Mouse (Mus musculus) hindbrain, embryonic 12.5 days (tissue): ENCODE measurements around the gene Inka1. TPM values are rescaled to one million over a fixed set of nuclear protein-coding genes. Genes with fewer than 3 reads are reported as not detected.
"Not testable (repeated sequence)": the region's sequence is repeated elsewhere in the genome, so short reads cannot be mapped to it uniquely, and the experiment has no call there.

Source experiments
- ATAC-seq: fragments of 200-750 bp; cut with Nextera tagmentation; 2 replicates; pipeline ENCODE4 v1.8.0; 2017; ENCODE audit warnings: moderate TSS enrichment; ENCODE audit not compliant: low FRiP score
- H3K27ac ChIP-seq: fragments of 300-500 bp; sonication (generic); 2 replicates; pipeline ENCODE4 v1.5.1; 2016; ENCODE audit warnings: mild to moderate bottlenecking
- H3K27me3 ChIP-seq: fragments of 300-500 bp; sonication (generic); 2 replicates; pipeline ENCODE4 v1.6.1; 2016; ENCODE audit warnings: mild to moderate bottlenecking
- H3K36me3 ChIP-seq: fragments of 300-500 bp; sonication (generic); 2 replicates; pipeline ENCODE4 v1.6.1; 2016; ENCODE audit warnings: mild to moderate bottlenecking
- H3K4me1 ChIP-seq: fragments of 300-500 bp; sonication (generic); 2 replicates; pipeline ENCODE4 v1.6.1; 2016
- H3K4me2 ChIP-seq: fragments of 300-500 bp; sonication (generic); replicated peaks from 2 replicates; pipeline ENCODE4 v1.6.1; 2016; ENCODE audit warnings: mild to moderate bottlenecking
- H3K4me3 ChIP-seq: fragments of 300-500 bp; sonication (generic); 2 replicates; pipeline ENCODE4 v1.5.1; 2016; ENCODE audit warnings: mild to moderate bottlenecking
- H3K9ac ChIP-seq: fragments of 300-500 bp; sonication (generic); 2 replicates; pipeline ENCODE4 v1.6.1; 2016; ENCODE audit warnings: mild to moderate bottlenecking, moderate library complexity
- H3K9me3 ChIP-seq: fragments of 300-500 bp; sonication (generic); replicated peaks from 2 replicates; pipeline ENCODE4 v1.6.1; 2016; ENCODE audit warnings: mild to moderate bottlenecking
- WGBS: fragments of 180-500 bp; shearing (Covaris S2); methylation state at CpG from one replicate; pipeline ENCODE4 v1.1.7; 2016; 5-methylcytosine and 5-hydroxymethylcytosine counted together
- polyA plus RNA-seq: library from polyadenylated mRNA; unstranded; fragments of >200 nt; fragmentation: Nextera tagmentation; extraction: Ambion mirVana; gene quantifications from 2 replicates; pipeline ENCODE4 v1.2.1, GENCODE M21; 2016

The Inka1 gene
- 51.0 and 52.6 TPM in 2 replicates for polyA plus RNA-seq

DNA sequence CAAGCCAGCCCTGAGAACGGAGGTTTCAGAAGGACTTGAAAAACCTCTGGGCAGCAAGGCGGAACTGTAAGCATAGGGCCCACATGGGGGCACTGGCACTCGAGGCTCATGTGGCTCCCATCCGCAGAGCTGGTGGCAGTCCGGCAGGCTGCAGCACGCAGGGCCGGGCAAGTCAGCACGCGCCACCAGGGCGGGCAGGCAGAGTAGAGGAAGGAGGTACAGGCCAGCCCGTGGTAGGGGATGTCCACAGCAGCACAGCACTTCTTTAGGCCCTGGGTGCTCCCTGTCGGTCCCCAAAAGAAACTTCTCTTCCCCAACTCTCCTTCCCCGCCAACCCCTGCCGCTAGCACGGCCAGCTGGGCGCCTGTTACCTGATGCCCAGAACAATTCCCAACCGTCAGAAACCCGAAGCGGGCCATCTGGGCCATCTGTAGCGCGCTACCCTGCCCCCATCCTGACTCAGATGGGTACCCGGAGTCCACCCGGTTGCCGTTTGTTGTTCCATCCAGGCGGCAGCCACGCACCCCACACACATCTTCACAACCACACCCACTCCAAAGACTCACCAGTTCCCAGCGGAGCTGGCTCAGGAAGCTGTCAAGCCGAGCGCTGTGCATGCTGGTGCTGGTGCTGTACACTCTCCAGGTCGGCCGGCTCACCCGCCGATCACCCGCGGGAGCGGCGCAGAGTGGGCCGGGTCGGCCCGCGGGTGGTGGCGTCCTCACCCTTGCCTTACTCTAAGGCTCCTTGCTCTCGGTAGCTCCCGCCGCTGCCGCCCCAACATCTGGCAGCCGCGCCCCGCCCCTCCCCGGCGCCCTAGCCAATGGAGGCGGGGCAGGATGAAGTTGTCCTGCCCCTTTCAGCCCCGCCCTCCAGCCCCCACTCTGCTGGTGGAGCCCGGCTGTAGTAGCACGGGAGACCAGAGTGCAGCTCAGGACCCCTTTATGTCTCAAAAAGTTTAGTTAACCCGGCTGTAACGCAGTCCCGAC lies at the start of gene Inka1:
TSS of gene Inka1 (minus strand) at position 749 of the 989 bp plus-strand sequence.
- H3K9me3 ChIP-seq, result no peaks in the 10 kb centered on the region
- peak within 1 kb of the TSS; percentile 82 for H3K27ac ChIP-seq
- WGBS, result under 1% methylated on average over 58 of the region's 58 CpGs
- H3K4me1 ChIP-seq, result peaks cover 41% of the 10 kb centered on the region
- H3K36me3 ChIP-seq, result no peaks in the 10 kb centered on the region
- H3K4me3 ChIP-seq, result peak within 1 kb of the TSS; percentile 62
- peak within 1 kb of the TSS; percentile 84 for H3K4me2 ChIP-seq
- peaks cover 24% of the 10 kb centered on the region for H3K27me3 ChIP-seq
- H3K9ac ChIP-seq, result peak within 1 kb of the TSS; percentile 68
- peak; percentile 77 for ATAC-seq

DNA sequence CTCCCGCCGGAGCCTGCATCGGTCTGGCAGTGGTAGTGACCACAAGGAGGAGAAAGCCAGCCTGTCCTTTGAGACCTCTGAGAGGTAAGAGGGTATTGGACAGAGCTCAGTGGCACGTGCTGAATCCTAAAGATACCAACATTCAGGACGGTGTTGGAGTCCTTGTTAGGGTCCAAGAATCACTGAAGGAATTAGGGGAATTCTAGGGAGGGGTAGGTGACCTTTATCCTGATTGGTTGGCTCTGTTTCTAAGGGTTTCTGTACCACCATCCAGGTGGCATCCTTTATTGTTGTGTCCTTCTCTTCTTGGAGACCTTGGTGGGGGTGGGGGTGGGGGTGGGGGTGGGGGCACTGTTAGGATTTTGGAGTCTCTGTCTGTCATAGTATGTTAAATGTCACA lies 46.4 kb upstream of the Inka1 start:
- Histone ChIP-seq H3K27ac (no peak overlapping the region), H3K27me3 (no peaks in the 10 kb centered on the region), H3K4me2 (no peak overlapping the region), H3K9me3 (no peaks in the 10 kb centered on the region), H3K36me3 (peaks cover 55% of the 10 kb centered on the region), H3K4me3 (no peak overlapping the region), H3K4me1 (no peaks in the 10 kb centered on the region), H3K9ac (no peak overlapping the region)
- WGBS, result 90% methylated on average over 5 of the region's 5 CpGs
- no peak for ATAC-seq

DNA sequence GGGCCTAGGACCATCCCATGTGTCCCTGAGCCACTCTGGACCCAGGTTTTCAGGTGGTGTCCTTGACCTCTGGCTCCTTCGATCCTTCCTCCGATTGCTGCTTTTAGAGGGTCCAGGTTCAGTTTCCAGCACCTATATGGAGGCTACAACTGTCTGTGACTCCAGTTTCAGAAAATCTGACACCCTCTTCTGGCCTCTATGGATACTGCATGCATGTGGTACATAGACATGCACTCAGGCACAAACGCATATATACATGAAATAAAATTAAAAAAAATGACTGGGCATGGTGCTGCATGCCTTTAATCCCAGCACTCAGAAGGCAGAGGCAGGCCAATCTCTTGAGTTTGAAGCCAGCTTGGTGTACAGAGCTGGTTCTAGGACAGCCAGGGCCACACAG lies 42.2 kb upstream of the Inka1 start:
- no peak overlapping the region for H3K27ac ChIP-seq
- no peak overlapping the region for H3K4me3 ChIP-seq
- H3K9me3 ChIP-seq, result no peaks in the 10 kb centered on the region
- H3K27me3 ChIP-seq, result no peaks in the 10 kb centered on the region
- H3K36me3 ChIP-seq, result peaks cover 60% of the 10 kb centered on the region
- no peak overlapping the region for H3K9ac ChIP-seq
- no peaks in the 10 kb centered on the region for H3K4me1 ChIP-seq
- no peak for ATAC-seq
- WGBS, result 96% methylated on average over 3 of the region's 3 CpGs
- no peak overlapping the region for H3K4me2 ChIP-seq

- Histone ChIP-seq H3K36me3 (peaks cover 48% of the 10 kb centered on the region), H3K9me3 (no peaks in the 10 kb centered on the region), H3K4me1 (no peaks in the 10 kb centered on the region), H3K4me2 (no peak overlapping the region), H3K9ac (no peak overlapping the region), H3K27me3 (no peaks in the 10 kb centered on the region), H3K27ac (no peak overlapping the region), H3K4me3 (no peak overlapping the region)
- 91% methylated on average over 3 of the region's 3 CpGs for WGBS
- ATAC-seq, result no peak
Observed at GRCm38 (mm10) chr9:108026584-108026983, 40.9 kb upstream of the Inka1 start.

DNA sequence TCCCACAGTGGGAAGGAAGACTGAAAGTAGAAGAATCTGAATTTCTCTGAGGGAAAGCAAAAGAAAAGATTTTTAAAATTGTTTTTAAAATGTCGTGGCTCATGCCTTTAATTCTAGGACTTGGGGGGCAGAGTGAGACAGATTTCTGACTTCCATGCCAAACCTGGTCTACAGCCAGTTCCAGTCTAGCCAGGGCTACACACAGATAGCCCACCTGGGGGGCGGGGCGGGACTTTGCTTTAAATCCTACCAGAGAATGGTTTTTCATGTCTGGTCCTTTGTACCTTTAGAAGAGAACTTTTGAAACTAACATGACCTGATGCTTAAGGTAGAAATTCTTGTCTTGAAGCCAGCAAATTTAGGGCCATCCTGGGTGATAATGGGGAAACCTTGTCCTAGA lies 37.5 kb upstream of the Inka1 start:
- Histone ChIP-seq H3K27ac (no peak overlapping the region), H3K9me3 (no peaks in the 10 kb centered on the region), H3K4me1 (no peaks in the 10 kb centered on the region), H3K4me3 (no peak overlapping the region), H3K9ac (no peak overlapping the region), H3K4me2 (no peak overlapping the region), H3K36me3 (peaks cover 43% of the 10 kb centered on the region), H3K27me3 (no peaks in the 10 kb centered on the region)
- WGBS, result 91% methylated on average over 3 of the region's 3 CpGs
- ATAC-seq, result no peak

GRCm38 (mm10) chr9:108020741-108021140 lies 35.1 kb upstream of the Inka1 start:
- H3K9me3 ChIP-seq, result no peaks in the 10 kb centered on the region
- no peaks in the 10 kb centered on the region for H3K27me3 ChIP-seq
- H3K4me3 ChIP-seq, result no peak overlapping the region
- no peak overlapping the region for H3K9ac ChIP-seq
- H3K4me2 ChIP-seq, result no peak overlapping the region
- H3K36me3 ChIP-seq, result peaks cover 21% of the 10 kb centered on the region
- WGBS, result 86% methylated on average over 1 of the region's 1 CpGs
- no peak overlapping the region for H3K27ac ChIP-seq
- no peak for ATAC-seq
- H3K4me1 ChIP-seq, result no peaks in the 10 kb centered on the region

DNA sequence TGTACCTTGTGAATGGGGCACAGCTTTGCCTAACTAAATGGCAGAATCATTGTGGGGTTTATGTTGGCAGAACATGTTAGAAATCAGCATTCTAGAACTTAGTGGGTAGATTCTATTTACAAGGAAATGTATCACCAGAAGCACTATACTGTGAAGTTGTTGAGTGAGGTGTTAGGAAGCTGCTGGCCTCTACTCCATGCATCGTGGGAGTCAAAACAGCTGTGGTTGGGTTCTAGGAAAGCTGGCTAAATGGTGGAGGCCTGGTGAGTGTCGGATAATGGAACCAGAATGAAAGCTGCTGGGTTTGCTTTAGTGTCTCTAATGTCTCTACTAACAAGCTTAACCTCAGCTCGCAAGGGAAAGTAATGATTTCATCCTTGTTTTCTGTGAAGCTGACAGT lies 31.4 kb upstream of the Inka1 start:
- Histone ChIP-seq H3K27ac (no peak overlapping the region), H3K9ac (no peak overlapping the region), H3K9me3 (no peaks in the 10 kb centered on the region), H3K4me1 (no peaks in the 10 kb centered on the region), H3K36me3 (peaks cover 7% of the 10 kb centered on the region), H3K4me2 (no peak overlapping the region), H3K4me3 (no peak overlapping the region), H3K27me3 (no peaks in the 10 kb centered on the region)
- no peak for ATAC-seq
- 84% methylated on average over 3 of the region's 3 CpGs for WGBS

- H3K9ac ChIP-seq, ATAC-seq, H3K27me3 ChIP-seq, H3K36me3 ChIP-seq, H3K4me1 ChIP-seq, H3K27ac ChIP-seq, H3K4me2 ChIP-seq, H3K4me3 ChIP-seq, H3K9me3 ChIP-seq: not testable (repeated sequence)
- WGBS, result 96% methylated on average over 2 of the region's 2 CpGs
Observed at GRCm38 (mm10) chr9:108013577-108013976, 27.9 kb upstream of the Inka1 start.

DNA sequence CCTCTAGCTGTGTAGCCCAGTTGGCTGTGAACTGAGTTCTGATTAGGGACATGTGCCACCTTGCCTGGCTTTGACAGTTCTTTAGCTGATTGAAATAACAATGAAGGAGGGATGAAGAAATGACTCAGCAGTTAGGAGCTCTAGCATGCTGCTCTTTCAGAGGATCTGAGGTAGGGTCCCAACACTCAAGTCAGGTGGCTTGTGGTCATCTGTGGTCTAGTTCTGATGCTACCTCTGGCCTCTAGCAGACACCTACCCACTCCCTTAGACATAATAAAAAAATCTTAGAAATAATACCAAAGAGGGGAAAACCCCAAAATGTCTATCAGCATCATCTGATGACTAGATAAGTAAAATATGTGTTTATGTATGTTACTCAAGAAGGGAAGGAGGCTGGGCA lies 24.7 kb upstream of the Inka1 start:
- Histone ChIP-seq H3K4me3 (no peak overlapping the region), H3K9ac (no peak overlapping the region), H3K4me1 (peaks cover 2% of the 10 kb centered on the region; the same call in 1 of the 2 replicates), H3K27me3 (no peaks in the 10 kb centered on the region), H3K4me2 (no peak overlapping the region), H3K36me3 (peaks cover 7% of the 10 kb centered on the region), H3K27ac (no peak overlapping the region), H3K9me3 (no peaks in the 10 kb centered on the region)
- no peak for ATAC-seq

DNA sequence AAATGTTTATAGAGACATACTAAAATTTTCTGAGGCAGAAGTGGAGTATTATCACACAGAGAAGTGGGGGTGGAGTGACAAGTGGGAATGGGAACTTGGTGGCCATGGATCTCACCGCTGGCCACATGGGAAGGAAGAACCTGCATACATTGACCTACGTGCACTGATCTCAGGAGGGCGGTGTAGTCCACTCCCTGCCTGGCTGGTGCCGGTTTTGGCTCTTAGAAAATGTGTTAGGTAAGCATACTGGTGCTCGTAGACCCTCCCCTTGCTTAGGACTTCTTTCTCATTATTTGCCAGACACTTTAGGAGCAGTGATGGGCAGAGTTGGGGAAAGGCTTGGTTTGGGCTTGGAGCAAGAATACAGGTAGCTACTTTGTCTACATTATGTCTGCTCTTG lies 22.4 kb upstream of the Inka1 start:
- Histone ChIP-seq H3K36me3 (peaks cover 7% of the 10 kb centered on the region), H3K27me3 (no peaks in the 10 kb centered on the region), H3K4me3 (no peak overlapping the region), H3K27ac (no peak overlapping the region), H3K9ac (no peak overlapping the region), H3K9me3 (no peaks in the 10 kb centered on the region), H3K4me1 (peaks cover 22% of the 10 kb centered on the region), H3K4me2 (no peak overlapping the region)
- whole genome bisulfite sequencing, result 93% methylated on average over 5 of the region's 5 CpGs
- ATAC-seq, result no peak

GRCm38 (mm10) chr9:108003531-108003890 lies 17.8 kb upstream of the Inka1 start:
- peak overlapping the region; percentile 96 for H3K27ac ChIP-seq

GRCm38 (mm10) chr9:108002778-108003530 lies 17.3 kb upstream of the Inka1 start:
- no peaks in the 10 kb centered on the region for H3K9me3 ChIP-seq
- H3K27ac ChIP-seq, result peak overlapping the region; percentile 96
- H3K36me3 ChIP-seq, result no peaks in the 10 kb centered on the region
- H3K9ac ChIP-seq, result peak overlapping the region; percentile 96
- peaks cover 26% of the 10 kb centered on the region for H3K4me1 ChIP-seq
- peak; percentile 72 for ATAC-seq
- under 1% methylated on average over 50 of the region's 50 CpGs for WGBS
- peak overlapping the region; percentile 84 for H3K4me2 ChIP-seq
- peak overlapping the region; percentile 98 for H3K4me3 ChIP-seq
- H3K27me3 ChIP-seq, result no peaks in the 10 kb centered on the region

More at GRCm38 (mm10) chr9:108003531-108003890, 17.8 kb upstream of the Inka1 start:
- Histone ChIP-seq H3K27me3 (no peaks in the 10 kb centered on the region), H3K9ac (peak overlapping the region; percentile 96), H3K9me3 (no peaks in the 10 kb centered on the region), H3K4me2 (peak overlapping the region; percentile 84), H3K4me1 (peaks cover 26% of the 10 kb centered on the region), H3K36me3 (no peaks in the 10 kb centered on the region), H3K4me3 (peak overlapping the region; percentile 98)
- no peak for ATAC-seq
- WGBS, result 20% methylated on average over 8 of the region's 8 CpGs
